Mouse (Mus musculus): ENCODE results near the gene Kcnj4.

- TF ChIP-seq FLI1 (IDR thresholded peaks at IDR 0.05; ENCODE audit: low read length) (no peak), GATA1 (IDR thresholded peaks at IDR 0.05; ENCODE audit: borderline replicate concordance, low read length) (no peak)
Observed at GRCm38 (mm10) chr15:79442257-79442611, 62.8 kb downstream of the Kcnj4 start.
